Mouse (Mus musculus): ENCODE measurements around the gene Pde4b. TPM values are rescaled to one million over a fixed set of nuclear protein-coding genes. Genes with fewer than 3 reads are reported as not detected.
A peak's percentile ranks its signal among the peaks of the same experiment; 100 is the strongest.

Pde4b gene
- total RNA-seq, 1 experiment from 2014 or later, result 214 TPM

DNA sequence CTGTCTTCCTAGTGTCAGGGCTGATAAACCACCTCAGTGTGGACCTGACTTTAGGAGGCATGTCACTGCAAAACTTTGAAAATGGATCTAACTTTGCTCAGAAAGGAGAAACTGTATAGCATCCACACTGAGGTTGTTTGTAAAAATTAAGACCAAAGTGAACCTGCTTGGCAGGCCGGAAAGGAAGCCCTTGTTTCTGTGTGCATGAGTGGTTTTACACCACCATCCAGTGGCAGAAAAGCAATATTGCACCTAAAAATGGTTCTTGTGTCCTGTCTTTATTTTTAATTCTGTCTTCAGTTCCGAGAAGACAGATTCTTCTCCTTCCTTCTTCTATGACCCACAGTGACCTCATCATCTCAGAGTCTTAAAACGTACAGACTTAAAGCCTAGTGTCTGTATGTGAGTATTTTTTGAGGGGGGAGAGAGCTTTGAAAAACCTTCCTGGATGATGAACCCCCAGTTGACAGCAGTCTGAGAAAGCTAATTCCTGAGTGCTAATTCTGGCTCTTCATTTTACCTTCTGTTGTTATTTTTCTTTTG is 569.2 kb downstream of the Pde4b start:
- ATAC-seq (replicated peaks in 1 of 2; ENCODE audit: insufficient read depth in 1 of 2, low FRiP score in 2 of 2, low TSS enrichment in 1 of 2, low read depth in 1 of 2, poor library complexity in 2 of 2, severe bottlenecking in 2 of 2), result peak; percentile 63 to 71; a peak in 3 of 4 replicates

Other genes with a start within 250 kb of the Pde4b start
- not detected in 2 replicates for gene B020004J07Rik, start 243.5 kb upstream of the Pde4b start, total RNA-seq (2017)
- not detected in 2 replicates for gene C130073F10Rik, start 193.8 kb upstream of the Pde4b start, total RNA-seq (2017)
- gene Gm12800, start 178.4 kb upstream of the Pde4b start, total RNA-seq (2017), result not detected in 2 replicates
- not detected in 2 replicates for gene Gm12794, start 147.1 kb upstream of the Pde4b start, total RNA-seq (2017)
- not detected in 2 replicates for gene Gm12790, start 106.5 kb upstream of the Pde4b start, total RNA-seq (2017)
- not detected in 2 replicates for gene Gm12789, start 100.9 kb upstream of the Pde4b start, total RNA-seq (2017)

Measured in hematopoietic stem cell, adult 5-6 weeks (primary cell).